Mouse (Mus musculus) forebrain, embryonic 10.5 days (tissue): ENCODE results near the gene Pla2g10. TPM values are rescaled to one million over a fixed set of nuclear protein-coding genes. Genes with fewer than 3 reads are reported as not detected.

Experiments
- DNase-seq: peaks from one replicate; pipeline ENCODE4 v3.0.0-alpha.2; 2017; ENCODE audit warnings: low spot score; ENCODE audit errors: extremely low spot score
- H3K27ac ChIP-seq: fragments of 300-500 bp; sonication (generic); 2 replicates; pipeline ENCODE4 v1.5.1; 2016; ENCODE audit warnings: mild to moderate bottlenecking
- H3K27me3 ChIP-seq: fragments of 300-500 bp; sonication (generic); 2 replicates; pipeline ENCODE4 v1.6.1; 2016; ENCODE audit warnings: mild to moderate bottlenecking; ENCODE audit not compliant: poor library complexity, severe bottlenecking
- H3K36me3 ChIP-seq: fragments of 300-500 bp; sonication (generic); replicated peaks from 2 replicates; pipeline ENCODE4 v1.6.1; 2016; ENCODE audit warnings: mild to moderate bottlenecking, moderate library complexity
- H3K4me1 ChIP-seq: fragments of 300-500 bp; sonication (generic); 2 replicates; pipeline ENCODE4 v1.6.1; 2016
- H3K4me3 ChIP-seq: fragments of 300-500 bp; sonication (generic); 2 replicates; pipeline ENCODE4 v1.5.1; 2016; ENCODE audit warnings: mild to moderate bottlenecking, moderate library complexity
- H3K9me3 ChIP-seq: fragments of 300-500 bp; sonication (generic); 2 replicates; pipeline ENCODE4 v1.6.1; 2016; ENCODE audit warnings: mild to moderate bottlenecking, moderate library complexity
- WGBS: fragments of 180-500 bp; shearing (Covaris S2); methylation state at CpG from one replicate; pipeline ENCODE4 v1.1.7; 2016; 5-methylcytosine and 5-hydroxymethylcytosine counted together
- polyA plus RNA-seq: library from polyadenylated mRNA; unstranded; fragments of >200 nt; fragmentation: Nextera tagmentation; extraction: Ambion mirVana; gene quantifications from 2 replicates; pipeline ENCODE4 v1.2.1, GENCODE M21; 2016

Pla2g10 gene
- polyA plus RNA-seq, 1 experiment from 2014 or later = not detected

DNA sequence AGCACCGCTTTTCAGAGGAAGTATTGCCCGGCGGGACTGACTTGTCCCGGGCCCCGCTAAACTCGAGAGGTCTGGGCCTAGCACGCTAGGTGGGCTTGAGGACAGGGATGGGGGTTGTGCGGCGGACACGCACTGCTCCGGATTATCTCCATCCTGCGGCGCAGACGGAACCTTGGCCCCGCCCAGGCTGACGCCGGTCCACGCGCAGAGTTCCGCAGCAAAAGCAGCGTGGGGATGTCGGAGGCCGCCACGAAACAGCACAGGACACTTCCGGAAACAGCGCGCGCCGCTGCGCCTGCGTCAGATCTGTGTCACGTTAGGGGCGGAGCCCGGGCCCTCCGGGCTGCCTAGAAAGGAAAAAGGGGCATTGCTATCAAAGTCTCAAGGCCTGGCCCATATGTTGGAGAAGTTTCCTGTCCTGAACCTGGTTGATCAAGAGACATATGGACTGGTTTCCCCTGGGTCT lies 62.9 kb downstream of the Pla2g10 start, which contains the start of gene Parn:
TSS of gene Parn (minus strand) at position 293 of the 466 bp plus-strand sequence.
- Histone ChIP-seq H3K9me3 (no peaks in the 10 kb centered on the region), H3K27me3 (no peaks in the 10 kb centered on the region), H3K4me1 (peaks cover 19% of the 10 kb centered on the region), H3K4me3 (peak within 1 kb of the TSS; percentile 84), H3K27ac (peak within 1 kb of the TSS; percentile 88), H3K36me3 (peaks cover 28% of the 10 kb centered on the region)
- WGBS = under 1% methylated on average over 35 of the region's 35 CpGs
- peak; percentile 88 for DNase-seq

Other genes with a start within 250 kb of the Pla2g10 start
- 46.4 and 47.9 TPM in 2 replicates for gene Parn, start 62.8 kb downstream of the Pla2g10 start, polyA plus RNA-seq
- gene Bfar, start 59.1 kb downstream of the Pla2g10 start, polyA plus RNA-seq = 35.9 and 36.2 TPM in 2 replicates
- gene 3110001I22Rik, start 59.1 kb downstream of the Pla2g10 start, polyA plus RNA-seq = 8.7 and 9.3 TPM in 2 replicates
- gene Rrn3, start 49.7 kb upstream of the Pla2g10 start, polyA plus RNA-seq = 96.1 and 96.2 TPM in 2 replicates
- gene Ntan1, start 87.9 kb upstream of the Pla2g10 start, polyA plus RNA-seq = 122 and 125 TPM in 2 replicates
- 70.7 and 71.2 TPM in 2 replicates for gene Pdxdc1, start 172.1 kb upstream of the Pla2g10 start, polyA plus RNA-seq
- 3.1 TPM in 2 replicates for gene Mpv17l, start 172.2 kb upstream of the Pla2g10 start, polyA plus RNA-seq